Mouse (Mus musculus) layer of hippocampus, adult 8-10 months (tissue): ENCODE measurements around the gene Aplf. TPM values are rescaled to one million over a fixed set of nuclear protein-coding genes. Genes with fewer than 3 reads are reported as not detected.
A peak's percentile ranks its signal among the peaks of the same experiment; 100 is the strongest.
"Not testable (repeated sequence)": the region's sequence is repeated elsewhere in the genome, so short reads cannot be mapped to it uniquely, and the experiment has no call there.

Experiments used
- DNase-seq, 2 experiments: peaks; one replicate each; pipeline ENCODE4 v3.0.0; 2022; ENCODE audit warnings: low spot score in 2 of 2
- total RNA-seq, 4 experiments: library from RNA; stranded (reverse); gene quantifications; 2 replicates each; pipeline ENCODE4 v1.2.4; 2022

The Aplf gene
- total RNA-seq, 4 experiments from 2014 or later, result 6.2 to 9.4 (median 7.9) TPM

DNA sequence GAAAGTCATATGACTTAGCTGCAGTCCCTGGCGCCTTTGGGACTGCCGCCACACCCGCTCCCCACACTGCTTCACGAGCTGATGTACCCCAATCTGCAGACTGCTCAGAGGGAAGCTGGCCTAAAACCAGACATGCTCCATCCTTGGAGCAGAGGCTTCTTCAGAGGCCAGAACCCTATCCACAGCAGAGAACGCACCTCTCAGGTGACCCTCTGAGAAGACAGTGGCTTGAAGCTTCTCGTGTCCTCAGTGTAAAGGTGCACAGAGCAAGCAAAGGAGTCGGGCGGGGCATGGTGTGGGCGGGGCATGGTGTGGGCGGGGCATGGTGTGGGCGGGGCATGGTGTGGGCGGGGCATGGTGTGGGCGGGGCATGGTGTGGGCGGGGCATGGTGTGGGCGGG lies 43.1 kb downstream of the Aplf start:
- DNase-seq, result not testable (repeated sequence)

DNA sequence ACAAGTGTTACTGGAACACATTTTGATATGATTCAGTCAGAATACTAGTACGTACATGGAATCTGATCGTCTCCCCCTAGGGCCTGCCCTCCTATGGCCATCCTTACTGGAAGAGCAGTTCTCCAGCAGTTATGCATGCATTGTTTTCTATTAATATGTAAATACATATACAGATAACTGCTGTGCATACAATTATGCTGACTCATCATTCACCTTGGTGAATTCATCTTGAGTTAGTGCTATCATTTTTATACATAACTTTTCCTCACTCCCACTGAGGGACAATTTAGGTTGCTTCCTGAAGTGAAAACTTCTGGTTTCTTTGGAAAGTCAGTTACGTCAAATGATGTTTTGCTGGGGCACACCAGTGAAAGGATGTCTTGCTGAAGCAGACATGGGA lies 48.8 kb downstream of the Aplf start:
- DNase-seq, result no peak

DNA sequence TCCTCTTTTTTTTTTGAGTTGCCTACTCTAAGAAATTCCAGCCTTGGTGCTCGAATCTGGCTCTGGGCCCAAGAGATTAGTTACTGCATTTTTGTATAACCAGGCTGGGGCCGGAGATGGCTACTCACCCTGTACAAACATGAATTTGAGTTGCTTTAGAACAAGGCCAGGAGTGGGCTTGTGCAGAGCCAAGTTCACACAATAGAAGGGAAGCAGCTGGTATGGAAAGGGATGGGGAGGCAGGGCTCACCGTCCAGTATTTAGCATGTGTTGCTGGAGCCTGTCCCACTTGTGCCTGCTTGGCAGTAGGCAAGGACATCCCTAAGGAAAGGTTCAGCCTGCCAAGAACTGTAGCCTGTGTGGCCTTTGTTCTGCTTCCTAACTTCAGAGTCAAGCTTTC lies 50.7 kb downstream of the Aplf start:
- no peak for DNase-seq

DNA sequence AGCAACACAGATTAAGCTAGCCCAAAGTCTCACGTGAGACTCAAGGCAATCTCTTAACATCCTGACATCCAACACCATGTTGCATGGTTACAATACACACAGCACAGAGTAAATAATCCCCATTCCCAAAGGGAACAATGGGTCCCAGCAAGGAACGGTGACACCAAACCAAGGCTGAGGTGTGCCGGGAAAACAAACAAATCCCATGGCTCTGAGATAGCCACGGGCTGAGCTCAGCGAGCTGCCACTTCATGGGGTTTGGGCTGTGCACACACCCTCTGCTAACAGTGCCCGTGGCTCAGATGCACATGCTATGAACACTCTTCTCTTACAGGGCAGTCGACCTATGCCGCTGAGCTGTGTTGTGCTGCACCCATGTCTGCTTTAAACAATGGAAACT lies 54.0 kb downstream of the Aplf start:
- no peak for DNase-seq

DNA sequence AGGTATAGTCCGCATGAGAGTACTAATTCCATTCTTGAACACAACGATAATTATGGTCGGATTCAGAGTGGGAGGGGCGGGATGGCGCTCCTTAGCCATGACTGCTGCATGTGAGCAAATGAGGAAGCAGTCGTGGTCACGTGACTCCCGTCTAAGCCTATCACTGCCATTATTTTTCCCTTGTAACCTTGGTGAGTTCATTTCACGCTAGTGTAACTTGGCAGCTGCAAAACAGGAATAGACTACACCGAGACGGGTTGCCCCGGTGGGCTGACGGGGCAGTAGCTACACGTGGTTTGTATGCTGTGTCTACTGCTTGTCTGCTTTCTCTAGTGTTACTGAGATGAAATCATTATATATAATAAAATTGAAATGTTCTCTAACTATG lies 56.3 kb downstream of the Aplf start:
- no peak for DNase-seq

DNA sequence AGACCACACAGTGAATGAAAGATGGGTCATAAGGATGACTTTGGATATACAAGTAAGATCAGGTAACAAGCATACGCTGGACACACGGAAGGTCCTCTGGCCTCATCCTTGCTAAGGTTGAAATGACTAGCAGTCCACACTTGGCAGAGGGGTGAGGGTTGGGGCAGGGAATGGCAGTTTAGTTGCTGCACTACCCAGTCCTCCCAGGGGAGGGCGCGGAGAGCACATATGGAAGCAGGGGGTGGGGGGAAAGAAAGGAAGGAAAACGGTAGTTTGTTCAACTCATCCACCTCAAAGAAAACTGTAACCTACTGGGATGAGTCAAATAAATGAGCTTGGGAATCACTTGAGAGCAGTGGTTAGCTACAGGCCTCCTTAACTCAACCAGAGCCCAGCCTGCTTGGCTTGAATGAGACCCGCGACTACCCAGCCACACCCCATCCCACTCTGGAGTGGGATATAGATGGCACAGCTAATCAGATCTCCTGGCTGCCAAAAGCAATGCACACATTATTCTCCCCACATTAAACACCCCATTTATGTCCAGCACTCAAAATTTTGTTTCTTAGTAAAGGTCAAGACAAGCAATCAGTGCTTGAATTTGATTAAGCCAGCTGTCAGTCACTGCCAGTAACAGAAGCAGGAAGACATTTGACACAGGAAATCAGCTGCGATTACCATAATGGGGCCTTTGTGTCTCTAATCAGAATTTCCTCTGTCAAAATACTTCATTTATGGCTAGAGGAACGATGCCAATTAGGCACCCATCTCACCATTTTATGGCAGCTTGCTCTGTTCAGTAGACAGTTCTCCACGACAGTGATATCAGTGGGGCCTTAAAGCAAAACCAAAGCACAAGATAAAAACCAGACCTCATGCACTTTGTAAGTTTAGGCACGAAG lies 56.9 kb downstream of the Aplf start:
- peak in 1 of 2 experiments; percentile 8 for DNase-seq

DNA sequence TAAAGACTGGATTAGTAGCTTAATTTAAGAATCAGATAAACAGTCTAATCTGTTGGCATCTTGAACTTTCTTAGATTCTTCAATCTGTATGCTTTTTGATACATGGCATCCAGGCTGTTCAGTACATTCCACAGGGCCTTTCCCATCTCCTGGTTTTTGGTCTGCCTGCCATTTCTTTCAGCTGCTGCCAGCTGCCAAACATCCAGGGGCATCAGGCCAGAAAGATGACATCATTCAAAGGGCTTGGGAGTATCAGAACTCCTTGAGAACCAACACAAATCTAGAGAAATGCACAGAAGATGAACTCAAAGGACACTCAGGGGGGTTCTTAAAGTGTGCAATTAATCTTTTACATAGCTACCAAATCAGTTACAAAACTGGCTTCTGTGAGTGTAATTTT lies 72.2 kb downstream of the Aplf start:
- DNase-seq, result no peak

DNA sequence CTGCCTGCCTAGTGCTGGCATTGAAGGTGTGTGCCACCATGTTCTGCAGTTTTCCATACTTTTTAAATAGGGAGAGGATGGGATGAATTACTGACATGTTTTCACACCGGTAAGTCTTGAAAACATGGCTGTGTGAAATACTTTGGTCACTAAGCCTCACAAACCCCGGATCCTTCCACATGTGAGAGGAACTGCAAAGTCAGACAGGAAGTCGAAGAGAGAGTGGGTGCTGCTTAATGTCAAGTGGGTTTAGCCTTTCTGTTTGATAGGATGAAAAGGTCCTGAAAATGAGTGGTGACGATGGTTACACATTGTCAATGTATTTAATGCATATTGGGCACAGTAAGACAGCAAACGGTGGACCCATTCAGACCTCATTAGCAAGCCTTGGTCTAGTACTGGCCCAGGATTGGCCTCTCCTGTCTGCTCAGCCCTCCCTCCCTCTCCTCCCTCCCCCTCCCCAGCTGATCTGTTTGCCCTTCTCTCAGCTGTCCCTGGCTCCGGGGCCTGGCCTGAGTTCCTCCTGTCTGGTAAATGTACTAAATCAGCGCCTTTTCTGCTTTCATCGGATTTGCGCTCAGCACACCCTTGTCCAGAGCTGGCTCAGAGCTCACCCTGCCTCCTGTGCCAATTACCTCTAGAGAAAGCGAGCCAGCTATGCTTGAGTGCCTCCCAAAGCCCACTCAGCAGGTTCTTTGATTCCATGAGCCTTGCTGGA lies 74.7 kb downstream of the Aplf start:
- peak in 1 of 2 experiments; percentile 8 for DNase-seq

DNA sequence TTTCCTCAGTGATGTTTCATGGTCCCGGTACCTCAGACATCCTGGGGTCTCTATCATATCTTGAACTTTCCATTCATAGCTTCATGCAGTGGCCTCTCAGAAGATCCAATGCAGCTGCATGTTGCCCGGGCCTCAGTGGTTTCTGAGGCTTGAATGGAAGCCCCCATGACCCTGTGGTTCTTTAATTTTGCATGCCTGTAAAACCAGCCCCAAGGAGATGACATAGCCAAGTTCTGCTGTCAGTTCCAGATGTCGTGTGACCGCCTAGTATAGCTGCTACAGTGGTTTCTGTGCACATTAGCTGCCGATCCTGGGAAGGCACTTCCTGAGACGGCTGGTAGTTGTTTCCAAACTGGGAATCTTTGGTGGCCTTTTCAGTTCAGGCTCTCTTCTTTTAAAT lies 77.8 kb downstream of the Aplf start:
- DNase-seq, result no peak

DNA sequence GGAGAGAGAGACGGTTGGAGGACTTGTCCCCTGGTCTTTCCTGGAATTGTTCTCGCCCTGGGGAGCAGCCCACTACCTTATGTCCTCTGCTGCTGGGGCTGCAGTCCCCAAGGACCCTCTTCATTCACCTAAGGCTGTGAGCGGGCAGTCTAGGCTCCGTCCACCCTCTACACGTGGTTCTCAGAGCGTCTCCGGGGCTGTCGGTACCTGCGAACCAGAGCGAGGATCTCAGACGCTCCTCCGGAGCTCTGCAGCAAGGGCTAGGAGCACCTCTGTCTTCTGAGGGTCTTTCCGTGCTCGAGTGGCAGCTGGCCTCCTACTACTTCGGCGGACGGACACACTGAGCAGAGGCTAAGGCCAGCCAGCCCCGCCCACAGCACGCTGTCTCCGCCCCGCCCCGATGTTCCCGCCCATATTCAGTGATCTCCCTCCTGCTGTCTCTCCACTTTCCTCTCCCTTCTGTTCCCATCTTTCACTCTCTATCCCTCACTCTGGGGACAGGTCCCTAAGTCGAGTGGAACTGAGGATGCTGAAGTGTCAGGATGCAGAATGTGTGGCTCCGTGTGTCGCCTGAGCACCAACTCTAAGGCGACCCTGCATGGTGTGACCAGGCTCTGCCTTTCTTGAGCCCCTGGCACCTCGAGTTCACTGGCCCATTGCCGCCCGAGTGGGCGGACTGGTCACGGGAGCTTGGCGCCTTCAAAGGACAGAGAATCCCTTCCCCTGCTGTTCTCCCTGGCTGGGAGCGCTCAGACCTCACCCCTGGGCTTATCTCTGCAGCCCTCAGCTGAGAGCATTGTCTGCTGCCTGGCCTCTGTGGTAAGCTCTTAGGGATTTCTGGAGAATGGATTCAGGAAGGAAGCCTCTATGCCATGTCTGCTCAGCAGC lies 81.4 kb downstream of the Aplf start, which contains the start of gene Prokr1:
TSS of gene Prokr1 (minus strand) at position 350 of the 888 bp plus-strand sequence.
- DNase-seq, result no peak

DNA sequence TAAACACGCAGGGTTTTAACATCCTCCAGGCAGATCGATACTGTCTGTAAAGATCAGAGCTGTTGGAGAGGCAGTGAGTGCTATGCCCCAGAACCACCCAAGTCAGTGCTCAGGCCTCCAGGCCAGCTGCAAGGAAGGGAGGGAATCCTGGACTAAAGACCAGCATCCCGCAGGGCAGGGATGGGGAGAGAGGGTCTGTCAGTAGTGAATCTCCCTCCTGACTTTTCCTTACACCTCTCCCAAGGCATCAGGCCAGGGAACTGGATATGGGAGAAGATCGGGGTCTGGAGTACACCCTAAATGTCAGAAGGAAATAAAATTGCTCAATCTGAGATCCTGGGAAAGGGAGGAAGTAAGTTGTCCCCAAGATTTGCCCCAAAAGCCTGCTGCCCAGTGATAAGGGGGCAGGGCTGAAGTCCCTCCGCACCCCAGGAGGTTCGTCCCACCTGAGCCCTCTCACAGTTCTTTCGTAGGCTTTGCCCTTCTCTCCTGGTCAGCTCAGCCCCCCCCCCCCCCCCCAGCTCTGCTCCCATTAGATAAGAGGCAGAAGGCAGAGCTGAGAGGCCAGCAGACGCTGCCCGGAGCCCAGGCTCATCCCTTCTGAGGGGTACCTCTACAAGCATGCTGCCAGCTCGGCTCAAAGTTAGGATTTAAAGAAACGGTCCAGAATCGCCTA lies 82.1 kb downstream of the Aplf start:
- no peak for DNase-seq

DNA sequence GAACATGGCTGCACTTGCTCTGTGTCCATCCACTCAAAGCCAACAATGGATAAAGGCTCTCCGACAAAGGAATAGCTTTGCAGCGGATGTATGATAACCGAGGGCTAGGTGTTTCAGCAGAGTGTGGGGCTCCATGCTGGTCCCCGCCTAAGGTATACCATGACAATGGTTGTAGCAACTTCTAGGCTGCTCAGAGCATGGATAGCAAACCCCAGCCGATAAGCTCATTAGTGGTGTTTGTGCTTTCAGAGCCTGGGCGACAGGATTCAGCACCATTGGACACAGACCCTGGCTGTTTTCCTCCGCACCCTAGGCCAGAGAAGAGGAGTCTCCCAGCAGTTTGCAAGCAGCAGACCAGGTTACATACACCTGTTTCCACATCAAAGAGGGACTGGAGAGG lies 88.0 kb downstream of the Aplf start:
- no peak for DNase-seq

DNA sequence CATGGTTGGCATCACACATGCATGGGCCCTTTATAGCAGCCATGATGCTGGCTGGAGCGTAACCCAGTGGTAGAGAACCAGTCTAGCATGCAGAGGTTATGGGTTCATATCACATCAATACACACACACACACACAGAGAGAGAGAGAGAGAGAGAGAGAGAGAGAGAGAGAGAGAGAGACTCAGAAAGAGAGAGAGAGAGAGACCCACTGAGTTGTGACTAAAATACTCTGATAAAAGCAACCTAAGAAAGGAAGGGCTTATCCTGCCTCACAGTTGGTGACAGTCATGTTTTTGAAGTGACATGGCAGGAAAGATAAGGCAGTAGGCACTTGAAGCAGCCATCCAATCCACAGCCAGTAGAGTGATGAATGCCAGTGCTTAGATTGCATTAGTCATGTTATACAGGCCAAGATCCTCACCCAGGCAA lies 88.8 kb downstream of the Aplf start:
- no peak for DNase-seq

DNA sequence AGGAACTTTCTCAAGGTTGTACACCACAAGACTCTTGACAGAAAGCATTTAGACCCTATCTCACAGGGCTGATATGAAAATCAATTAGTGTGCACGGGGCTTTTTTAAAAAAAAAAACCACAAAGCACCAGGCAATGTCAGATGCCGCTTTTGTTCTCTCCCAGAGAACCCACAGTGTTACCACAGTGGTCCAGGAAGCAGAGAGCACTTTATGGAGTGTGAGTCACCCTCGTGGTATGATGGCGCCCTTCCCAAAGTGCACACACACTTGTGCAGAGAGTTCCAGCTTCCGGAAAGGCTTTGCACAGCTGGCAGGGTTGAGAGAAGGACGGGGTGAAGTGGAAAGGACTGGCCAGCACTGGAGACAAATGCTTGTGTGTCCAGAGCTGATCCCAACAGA lies 89.5 kb downstream of the Aplf start:
- no peak for DNase-seq

DNA sequence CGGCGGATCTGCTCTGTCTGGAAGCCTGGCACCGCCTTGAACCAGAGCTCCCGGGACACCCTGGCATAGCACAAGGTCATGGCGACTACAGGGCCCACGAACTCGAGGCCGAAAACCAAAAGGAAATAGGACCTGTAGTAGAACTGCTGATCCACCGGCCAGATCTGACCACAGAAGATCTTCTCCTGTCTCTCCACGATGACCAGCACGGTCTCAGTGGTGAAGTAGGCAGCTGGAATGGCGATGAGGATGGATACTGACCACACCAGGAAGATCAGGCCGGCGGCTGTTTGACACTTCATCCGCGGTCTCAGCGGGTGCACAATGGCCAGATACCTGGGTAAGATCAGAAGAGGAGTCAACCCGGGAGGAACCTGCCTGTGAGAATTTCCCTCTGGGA lies 90.4 kb downstream of the Aplf start:
- DNase-seq, result no peak

DNA sequence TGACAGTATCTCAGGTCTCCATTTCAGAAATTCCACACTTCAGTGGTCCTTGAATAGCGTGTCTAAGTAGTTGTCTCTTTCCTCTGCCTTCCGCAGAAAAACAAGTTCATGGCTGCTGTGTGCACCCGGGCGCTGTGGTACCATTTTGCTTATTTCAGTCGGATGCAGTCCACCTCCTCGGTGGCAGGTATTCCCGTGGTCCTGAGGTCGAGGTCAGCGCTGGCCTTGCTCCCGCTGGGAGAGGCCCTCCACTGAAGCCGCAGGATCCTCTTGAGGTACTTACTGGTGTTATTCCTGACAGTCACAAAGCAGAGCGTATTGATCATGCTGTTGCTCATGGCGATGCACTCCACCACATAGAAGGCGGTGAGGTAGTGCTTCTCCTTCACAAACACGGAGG lies 90.9 kb downstream of the Aplf start:
- DNase-seq, result no peak

Other genes starting within 250 kb of the Aplf start
- gene Bmp10, start 243.2 kb downstream of the Aplf start, total RNA-seq, result not detected
- gene Arhgap25, start 138.9 kb downstream of the Aplf start, total RNA-seq, result 1 to 10 TPM; 2.9 to 8.9 (median 5.9) TPM
- 1 to 10 TPM in 1 of 4 experiments, under 1 TPM in 1, not detected in 2; 0.11 to 1.1 TPM for gene Prokr1, start 81.5 kb downstream of the Aplf start, total RNA-seq
- 1 to 10 TPM; 4.6 to 9.4 (median 5.8) TPM for gene Efcc1, start 58.7 kb upstream of the Aplf start, total RNA-seq
- gene Gp9, start 105.9 kb upstream of the Aplf start, total RNA-seq, result 1 to 10 TPM in 2 of 4 experiments, under 1 TPM in 2; 0.37 to 1.5 (median 0.85) TPM
- gene Rab43, start 140.0 kb upstream of the Aplf start, total RNA-seq, result 10 to 100 TPM; 18.9 to 23.5 (median 20.0) TPM
- gene Gm45140, start 163.6 kb upstream of the Aplf start, total RNA-seq, result 1 to 10 TPM in 2 of 4 experiments, under 1 TPM in 2; 0.49 to 3.8 (median 1.5) TPM
- 10 to 100 TPM; 24.5 to 37.1 (median 28.0) TPM for gene Isy1, start 166.6 kb upstream of the Aplf start, total RNA-seq
- gene Cnbp, start 178.9 kb upstream of the Aplf start, total RNA-seq, result 100 to 1,000 TPM; 259 to 278 (median 266) TPM
- gene Copg1, start 215.6 kb upstream of the Aplf start, total RNA-seq, result 100 to 1,000 TPM; 243 to 262 (median 251) TPM
- 10 to 100 TPM; 24.1 to 26.4 (median 26.1) TPM for gene Hmces, start 241.7 kb upstream of the Aplf start, total RNA-seq